Mouse (Mus musculus): ENCODE data around the gene Rassf6.

DNA sequence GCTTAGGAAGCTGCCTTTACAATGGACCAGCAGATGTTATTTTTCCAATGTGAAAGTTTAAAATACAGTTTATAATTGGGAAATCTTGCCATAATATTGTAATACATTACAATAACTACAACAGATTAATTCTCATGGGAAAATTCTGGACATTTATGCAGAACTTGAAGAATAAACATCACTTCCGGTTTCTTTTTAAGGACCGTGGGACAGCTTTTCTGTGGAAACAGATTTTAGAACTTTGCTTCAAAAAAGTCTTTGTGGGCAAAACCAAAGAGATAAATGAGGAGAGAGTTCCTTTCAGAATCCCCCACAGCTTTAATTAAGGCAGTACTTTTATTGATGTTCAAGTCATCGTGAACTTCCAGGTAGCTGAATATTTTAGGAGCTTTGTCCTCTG lies 5.1 kb upstream of the Rassf6 start:
- TF ChIP-seq CTCF (IDR thresholded peaks at IDR 0.05; ENCODE audit: borderline replicate concordance, insufficient read depth, low read length): no peak
- no peak for TF ChIP-seq POLR2A (IDR thresholded peaks at IDR 0.05; ENCODE audit: low read depth, low read length)
